Mouse (Mus musculus): ENCODE measurements around the gene Batf3. TPM values are rescaled to one million over a fixed set of nuclear protein-coding genes. Genes with fewer than 3 reads are reported as not detected.

The Batf3 gene
- polyA plus RNA-seq, 1 experiment from 2014 or later, result 1.6 TPM

DNA sequence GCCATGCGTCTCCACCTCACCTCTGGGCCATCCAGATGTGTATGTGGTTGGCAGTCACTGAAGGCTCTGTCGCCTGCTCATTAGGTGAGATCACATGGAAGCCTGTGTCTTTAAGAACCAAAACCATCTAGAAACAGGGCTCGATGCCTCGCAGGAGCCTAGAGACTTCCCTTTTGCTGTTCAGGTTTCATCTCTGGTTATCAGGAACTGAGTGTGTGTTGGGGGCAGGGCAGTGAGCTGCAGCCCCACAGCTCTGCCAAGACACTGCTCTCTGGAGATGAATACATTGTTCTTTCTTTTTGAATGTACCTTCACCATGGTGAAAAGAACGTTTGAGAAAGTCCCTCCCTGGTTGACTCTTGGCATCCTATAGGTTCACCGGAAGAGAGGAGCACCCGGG is 17.2 kb downstream of the Batf3 start:
- H3K9ac ChIP-seq (ENCODE audit: low read length), result no peak overlapping the region
- DNase-seq (ENCODE audit: low spot score) (no peak), ATAC-seq (no peak)
- 83% methylated on average over 7 of the region's 7 CpGs for WGBS
- no peak overlapping the region for H3K27ac ChIP-seq (ENCODE audit: low read depth, low read length)
- H3K4me3 ChIP-seq (ENCODE audit: low read depth, low read length), result no peak overlapping the region
- H3K27me3 ChIP-seq (replicated peaks; ENCODE audit: control insufficient read depth, insufficient read depth, low read length), result no peaks in the 10 kb centered on the region
- H3K4me2 ChIP-seq (ENCODE audit: low read length), result no peak overlapping the region
- H3K9me3 ChIP-seq (replicated peaks; ENCODE audit: control insufficient read depth, low read length), result no peaks in the 10 kb centered on the region
- no peaks in the 10 kb centered on the region for H3K4me1 ChIP-seq (ENCODE audit: control insufficient read depth, insufficient read depth, low read length)
- no peaks in the 10 kb centered on the region for H3K36me3 ChIP-seq (ENCODE audit: control insufficient read depth, insufficient read depth, low read length)

DNA sequence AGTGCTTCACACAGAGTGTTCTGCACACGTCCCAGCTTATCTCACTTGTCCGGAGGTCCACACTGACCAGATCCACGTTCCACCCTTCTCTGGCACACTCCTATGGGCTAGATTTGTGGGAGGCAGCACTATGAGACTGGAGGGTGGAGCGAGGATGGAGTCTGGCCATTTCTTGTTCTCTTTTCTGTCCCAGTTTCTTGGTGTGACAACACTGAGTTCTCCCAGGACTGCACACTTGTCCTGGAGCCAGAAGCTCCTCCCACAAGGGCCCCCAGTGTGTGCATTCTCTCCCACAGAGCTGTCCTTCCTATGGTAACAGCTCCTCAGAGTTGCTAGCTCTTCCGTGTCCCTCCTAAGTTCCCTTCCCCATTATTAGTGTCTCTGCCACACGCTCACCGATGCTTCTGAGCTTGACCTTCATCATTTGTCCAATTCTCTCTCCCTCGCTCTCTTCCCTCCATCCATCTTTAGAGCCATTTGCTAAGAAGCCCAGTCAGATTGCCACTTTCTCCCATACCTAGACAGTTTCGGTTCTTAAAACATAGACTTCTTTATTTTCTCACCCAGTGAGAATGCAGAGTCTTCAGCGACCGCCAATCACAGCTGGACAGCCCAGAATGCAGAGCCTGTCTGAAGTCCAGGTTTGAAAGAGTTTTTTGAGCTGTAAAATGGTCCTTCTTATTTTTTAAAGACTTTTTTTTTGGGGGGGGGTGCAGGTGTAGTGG is 18.0 kb downstream of the Batf3 start:
- no peak overlapping the region for H3K4me3 ChIP-seq (ENCODE audit: low read depth, low read length)
- no peaks in the 10 kb centered on the region for H3K9me3 ChIP-seq (replicated peaks; ENCODE audit: control insufficient read depth, low read length)
- no peaks in the 10 kb centered on the region for H3K27me3 ChIP-seq (replicated peaks; ENCODE audit: control insufficient read depth, insufficient read depth, low read length)
- ATAC-seq (no peak), DNase-seq (ENCODE audit: low spot score) (no peak)
- no peaks in the 10 kb centered on the region for H3K36me3 ChIP-seq (ENCODE audit: control insufficient read depth, insufficient read depth, low read length)
- H3K9ac ChIP-seq (ENCODE audit: low read length), result no peak overlapping the region
- no peak overlapping the region for H3K27ac ChIP-seq (ENCODE audit: low read depth, low read length)
- 74% methylated on average over 11 of the region's 11 CpGs for WGBS
- H3K4me1 ChIP-seq (ENCODE audit: control insufficient read depth, insufficient read depth, low read length), result no peaks in the 10 kb centered on the region
- H3K4me2 ChIP-seq (ENCODE audit: low read length), result no peak overlapping the region

- 76% methylated on average over 3 of the region's 3 CpGs for WGBS
- Histone ChIP-seq H3K36me3 (ENCODE audit: control insufficient read depth, insufficient read depth, low read length) (no peaks in the 10 kb centered on the region), H3K4me1 (ENCODE audit: control insufficient read depth, insufficient read depth, low read length) (no peaks in the 10 kb centered on the region), H3K4me2 (ENCODE audit: low read length) (no peak overlapping the region), H3K4me3 (ENCODE audit: low read depth, low read length) (no peak overlapping the region), H3K9ac (ENCODE audit: low read length) (no peak overlapping the region), H3K27me3 (replicated peaks; ENCODE audit: control insufficient read depth, insufficient read depth, low read length) (no peaks in the 10 kb centered on the region), H3K27ac (ENCODE audit: low read depth, low read length) (no peak overlapping the region), H3K9me3 (replicated peaks; ENCODE audit: control insufficient read depth, low read length) (no peaks in the 10 kb centered on the region)
- no peak for ATAC-seq
- no peak for DNase-seq (ENCODE audit: low spot score)
These were observed 25.1 kb downstream of the Batf3 start for GRCm38 (mm10) chr1:191122744-191123143.

GRCm38 (mm10) chr1:191123696-191124095 is 26.0 kb downstream of the Batf3 start:
- whole genome bisulfite sequencing, result 93% methylated on average over 2 of the region's 2 CpGs
- H3K4me2 ChIP-seq (ENCODE audit: low read length), result no peak overlapping the region
- H3K4me1 ChIP-seq (ENCODE audit: control insufficient read depth, insufficient read depth, low read length), result no peaks in the 10 kb centered on the region

DNA sequence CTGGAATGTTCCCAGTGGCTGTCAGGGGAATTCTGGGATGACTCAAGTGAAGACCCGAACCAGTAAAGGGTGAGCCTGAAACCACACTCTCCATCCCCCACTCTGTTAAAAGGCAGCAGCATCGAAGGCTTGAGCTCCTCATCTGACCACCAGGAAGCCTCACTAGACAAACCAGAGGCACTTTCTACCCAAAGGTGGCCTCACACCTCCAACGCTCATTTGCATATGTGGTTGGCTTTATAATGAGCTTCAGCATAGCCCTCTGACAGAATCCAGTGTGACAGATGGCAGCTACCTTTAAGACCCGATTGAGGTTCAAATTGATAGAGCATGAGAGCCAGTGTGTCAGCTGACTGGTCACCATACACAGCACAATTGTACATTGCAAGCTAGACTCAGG is 26.6 kb downstream of the Batf3 start:
- H3K27ac ChIP-seq (ENCODE audit: low read depth, low read length), result no peak overlapping the region
- WGBS, result 64% methylated on average over 4 of the region's 4 CpGs
- no peaks in the 10 kb centered on the region for H3K36me3 ChIP-seq (ENCODE audit: control insufficient read depth, insufficient read depth, low read length)
- H3K4me2 ChIP-seq (ENCODE audit: low read length), result no peak overlapping the region
- no peak for DNase-seq (ENCODE audit: low spot score)
- ATAC-seq, result no peak
- no peak overlapping the region for H3K4me3 ChIP-seq (ENCODE audit: low read depth, low read length)
- no peaks in the 10 kb centered on the region for H3K27me3 ChIP-seq (replicated peaks; ENCODE audit: control insufficient read depth, insufficient read depth, low read length)
- H3K9ac ChIP-seq (ENCODE audit: low read length), result no peak overlapping the region
- H3K4me1 ChIP-seq (ENCODE audit: control insufficient read depth, insufficient read depth, low read length), result no peaks in the 10 kb centered on the region
- no peaks in the 10 kb centered on the region for H3K9me3 ChIP-seq (replicated peaks; ENCODE audit: control insufficient read depth, low read length)

More at GRCm38 (mm10) chr1:191123696-191124095, 26.0 kb downstream of the Batf3 start:
- Histone ChIP-seq H3K36me3 (ENCODE audit: control insufficient read depth, insufficient read depth, low read length) (no peaks in the 10 kb centered on the region), H3K27me3 (replicated peaks; ENCODE audit: control insufficient read depth, insufficient read depth, low read length) (no peaks in the 10 kb centered on the region), H3K27ac (ENCODE audit: low read depth, low read length) (no peak overlapping the region), H3K9me3 (replicated peaks; ENCODE audit: control insufficient read depth, low read length) (no peaks in the 10 kb centered on the region), H3K9ac (ENCODE audit: low read length) (no peak overlapping the region), H3K4me3 (ENCODE audit: low read depth, low read length) (no peak overlapping the region)
- ATAC-seq (no peak), DNase-seq (ENCODE audit: low spot score) (no peak)

DNA sequence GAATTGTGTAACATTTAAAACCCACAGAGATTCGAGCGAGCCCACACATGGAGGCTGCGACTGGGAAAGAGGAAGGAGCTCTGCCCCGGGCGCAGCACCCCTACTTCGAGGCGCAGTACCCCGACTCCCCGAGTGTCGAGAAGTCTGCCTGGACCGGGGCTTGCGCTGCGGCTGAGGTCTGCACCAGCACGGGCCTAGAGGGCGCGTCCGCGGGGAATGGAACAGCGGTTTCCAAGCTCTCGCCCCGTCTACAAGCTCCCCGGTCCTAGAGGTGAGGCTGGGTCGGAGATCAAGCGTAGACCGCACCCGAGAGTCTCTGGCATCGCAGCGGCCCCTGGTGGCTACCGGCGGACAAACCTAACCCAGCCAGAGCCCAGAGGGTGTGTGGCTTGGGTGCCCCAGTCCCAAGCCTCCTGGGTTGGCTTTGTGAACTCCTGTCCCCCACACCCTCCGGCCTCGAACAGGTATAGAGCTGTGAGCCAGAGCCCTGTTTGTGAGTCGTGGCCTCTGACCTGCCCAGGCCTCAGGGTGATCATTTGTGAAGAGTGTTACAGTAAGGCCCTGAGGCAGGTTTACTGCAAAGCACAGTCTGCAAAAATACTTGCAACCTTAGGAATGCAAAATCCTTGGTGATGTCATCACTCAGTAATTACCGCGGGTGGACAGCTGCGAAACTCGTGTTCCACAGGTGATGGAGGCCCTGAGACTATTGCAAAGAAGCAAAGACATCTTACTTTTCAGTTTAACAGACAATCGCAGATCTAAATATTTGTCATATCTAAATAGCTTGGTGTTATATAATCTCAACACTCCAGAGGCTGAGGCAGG is 28.4 kb downstream of the Batf3 start:
- ATAC-seq (peak; percentile 52; the same call in 1 of the 2 replicates), DNase-seq (ENCODE audit: low spot score) (peak; percentile 49)
- Histone ChIP-seq H3K27ac (ENCODE audit: low read depth, low read length) (no peak overlapping the region), H3K9me3 (replicated peaks; ENCODE audit: control insufficient read depth, low read length) (no peaks in the 10 kb centered on the region), H3K4me1 (ENCODE audit: control insufficient read depth, insufficient read depth, low read length) (no peaks in the 10 kb centered on the region), H3K4me2 (ENCODE audit: low read length) (peak overlapping the region; percentile 49), H3K4me3 (ENCODE audit: low read depth, low read length) (no peak overlapping the region), H3K36me3 (ENCODE audit: control insufficient read depth, insufficient read depth, low read length) (no peaks in the 10 kb centered on the region), H3K27me3 (replicated peaks; ENCODE audit: control insufficient read depth, insufficient read depth, low read length) (no peaks in the 10 kb centered on the region), H3K9ac (ENCODE audit: low read length) (0 out of 2 replicates have a peak overlapping the region, but pooled peaks have one; percentile 10)
- 19% methylated on average over 37 of the region's 38 CpGs for WGBS

DNA sequence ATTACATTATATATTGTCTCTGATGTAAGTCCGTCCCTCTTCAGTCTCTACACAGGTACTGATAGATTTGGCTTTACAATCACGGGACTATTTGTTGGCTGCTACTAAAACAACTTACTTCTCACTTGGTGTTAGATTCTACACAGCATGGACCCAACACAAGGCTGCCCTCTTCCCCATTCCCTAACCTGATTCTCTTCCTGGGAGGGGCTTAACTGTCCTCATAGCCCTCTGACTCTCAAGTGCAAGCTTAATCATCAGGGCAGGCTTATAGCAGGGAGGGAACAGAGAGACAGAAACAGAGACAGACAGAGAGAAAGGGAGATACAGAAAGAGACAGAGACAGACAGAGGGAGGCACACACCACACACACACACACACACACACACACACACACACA is 34.0 kb downstream of the Batf3 start:
- Histone ChIP-seq H3K9ac (ENCODE audit: low read length) (no peak overlapping the region), H3K27ac (ENCODE audit: low read depth, low read length) (no peak overlapping the region), H3K4me2 (ENCODE audit: low read length) (no peak overlapping the region), H3K27me3 (replicated peaks; ENCODE audit: control insufficient read depth, insufficient read depth, low read length) (no peaks in the 10 kb centered on the region), H3K4me3 (ENCODE audit: low read depth, low read length) (no peak overlapping the region), H3K36me3 (ENCODE audit: control insufficient read depth, insufficient read depth, low read length) (no peaks in the 10 kb centered on the region), H3K4me1 (ENCODE audit: control insufficient read depth, insufficient read depth, low read length) (no peaks in the 10 kb centered on the region), H3K9me3 (replicated peaks; ENCODE audit: control insufficient read depth, low read length) (no peaks in the 10 kb centered on the region)
- DNase-seq (ENCODE audit: low spot score) (no peak), ATAC-seq (no peak)
- WGBS, result 83% methylated on average over 2 of the region's 2 CpGs

- H3K27me3 ChIP-seq (replicated peaks; ENCODE audit: control insufficient read depth, insufficient read depth, low read length), result no peaks in the 10 kb centered on the region
- no peaks in the 10 kb centered on the region for H3K36me3 ChIP-seq (ENCODE audit: control insufficient read depth, insufficient read depth, low read length)
- H3K4me1 ChIP-seq (ENCODE audit: control insufficient read depth, insufficient read depth, low read length), result no peaks in the 10 kb centered on the region
- H3K4me2 ChIP-seq (ENCODE audit: low read length), result no peak overlapping the region
- H3K9ac ChIP-seq (ENCODE audit: low read length), result no peak overlapping the region
- H3K27ac ChIP-seq (ENCODE audit: low read depth, low read length), result no peak overlapping the region
- no peak for DNase-seq (ENCODE audit: low spot score)
- H3K9me3 ChIP-seq (replicated peaks; ENCODE audit: control insufficient read depth, low read length), result no peaks in the 10 kb centered on the region
- no peak for ATAC-seq
- H3K4me3 ChIP-seq (ENCODE audit: low read depth, low read length), result no peak overlapping the region
- WGBS, result 82% methylated on average over 5 of the region's 5 CpGs
These were observed 34.6 kb downstream of the Batf3 start for GRCm38 (mm10) chr1:191132240-191132639.

DNA sequence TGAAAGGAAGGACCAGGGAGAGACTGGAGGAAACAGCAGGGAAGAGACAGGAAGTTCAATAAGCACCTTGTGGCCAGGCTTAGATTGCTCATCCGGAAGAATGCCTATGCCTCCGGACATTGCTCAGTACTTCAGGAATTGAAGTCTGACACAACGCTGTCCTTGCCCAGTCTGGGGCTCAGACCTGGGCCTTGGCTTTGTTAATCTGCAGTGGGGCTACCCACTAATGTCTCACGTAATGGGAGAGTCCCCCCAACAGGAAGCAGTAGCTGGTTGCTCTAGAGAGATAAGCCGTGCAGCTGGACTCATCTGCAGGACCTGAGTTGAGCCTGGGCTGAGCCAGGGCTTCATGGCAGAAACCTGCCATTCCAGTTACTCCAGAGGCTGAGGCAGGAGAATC is 35.3 kb downstream of the Batf3 start:
- H3K27ac ChIP-seq (ENCODE audit: low read depth, low read length), result no peak overlapping the region
- no peak for DNase-seq (ENCODE audit: low spot score)
- H3K4me3 ChIP-seq (ENCODE audit: low read depth, low read length), result no peak overlapping the region
- no peaks in the 10 kb centered on the region for H3K4me1 ChIP-seq (ENCODE audit: control insufficient read depth, insufficient read depth, low read length)
- no peaks in the 10 kb centered on the region for H3K27me3 ChIP-seq (replicated peaks; ENCODE audit: control insufficient read depth, insufficient read depth, low read length)
- no peak overlapping the region for H3K9ac ChIP-seq (ENCODE audit: low read length)
- 72% methylated on average over 5 of the region's 5 CpGs for WGBS
- H3K9me3 ChIP-seq (replicated peaks; ENCODE audit: control insufficient read depth, low read length), result no peaks in the 10 kb centered on the region
- no peaks in the 10 kb centered on the region for H3K36me3 ChIP-seq (ENCODE audit: control insufficient read depth, insufficient read depth, low read length)
- no peak for ATAC-seq
- no peak overlapping the region for H3K4me2 ChIP-seq (ENCODE audit: low read length)

Data from forebrain, embryonic 14.5 days (tissue).